Mouse (Mus musculus): Measurements from ENCODE around the gene Tmem170b. TPM values are rescaled to one million over a fixed set of nuclear protein-coding genes. Genes with fewer than 3 reads are reported as not detected.

Tmem170b gene
- polyA plus RNA-seq (2021; fragmentation: Nextera tagmentation): 45.2 and 63.4 TPM in 2 replicates
- long read RNA-seq, experiment 1, partial matches to known transcripts: 1 of 24 reads
- long read RNA-seq, experiment 1, other reads (novel, unspliced or antisense): 23 of 24 reads
- long read RNA-seq, experiment 2, partial matches to known transcripts: 1 of 26 reads
- long read RNA-seq, experiment 2, other reads (novel, unspliced or antisense): 25 of 26 reads

DNA sequence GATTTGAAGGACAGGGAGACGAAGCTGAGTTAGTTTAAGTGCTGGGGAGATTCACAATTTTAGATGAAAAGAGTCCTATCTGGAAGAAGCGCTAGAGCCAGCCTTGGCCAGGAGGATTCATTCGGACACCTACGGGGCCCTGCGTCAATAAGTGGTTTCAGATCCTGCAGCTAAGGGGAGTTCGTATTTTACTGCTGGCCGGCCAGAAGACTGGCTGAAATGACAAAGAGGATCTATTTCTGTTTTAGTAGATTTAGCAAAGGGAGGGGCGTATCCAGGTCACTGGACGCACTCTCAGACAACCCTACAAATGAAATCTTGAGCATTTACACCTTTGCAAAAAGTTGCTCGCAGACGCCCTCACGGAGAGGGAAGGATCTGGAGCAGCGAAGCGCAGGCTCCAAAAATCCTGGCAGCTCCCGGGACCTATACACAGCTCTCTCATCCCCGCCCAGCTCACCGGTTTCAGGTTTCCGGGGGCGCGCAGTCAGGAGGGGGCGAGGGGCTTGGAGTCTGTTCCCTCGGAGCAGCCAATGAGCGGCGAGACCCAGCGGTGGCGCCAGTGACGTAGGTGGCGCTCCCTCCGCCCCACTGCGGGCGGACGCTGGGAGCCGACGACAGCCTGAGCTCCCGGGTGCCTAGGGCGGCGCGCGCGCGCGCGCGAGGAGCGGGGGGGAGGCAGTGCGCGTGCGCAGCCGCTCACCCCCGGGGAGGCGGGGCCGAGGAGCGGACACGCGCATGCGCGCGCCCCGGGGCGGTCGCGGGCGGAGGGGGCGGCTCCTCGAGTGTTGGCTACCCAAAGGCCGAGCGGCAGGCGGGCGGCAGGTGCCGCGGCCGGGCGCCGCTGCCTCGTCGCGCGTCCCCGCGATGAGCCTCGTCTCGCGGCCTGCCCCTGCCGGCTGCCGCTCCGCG lies at the start of gene Tmem170b:
Gene Tmem170b, plus strand, starts transcription at position 809 of the 912 bp plus-strand sequence.

Other genes with a start within 250 kb of the Tmem170b start
- 1.8 and 2.9 TPM in 2 replicates for gene Nedd9, start 118.5 kb upstream of the Tmem170b start, polyA plus RNA-seq (2021; fragmentation: Nextera tagmentation)
- gene Adtrp, start 241.8 kb downstream of the Tmem170b start, polyA plus RNA-seq (2021; fragmentation: Nextera tagmentation): 0.10 TPM in 1 of 2 replicates, not detected in the other